Mouse (Mus musculus) midbrain, embryonic 10.5 days (tissue): Measurements from ENCODE around the gene Ppp1r16b. TPM values are rescaled to one million over a fixed set of nuclear protein-coding genes. Genes with fewer than 3 reads are reported as not detected.

Experiments used
- DNase-seq: peaks from one replicate; pipeline ENCODE4 v3.0.0-alpha.2; 2017; ENCODE audit warnings: low spot score
- H3K27ac ChIP-seq: fragments of 300-500 bp; sonication (generic); replicated peaks from 2 replicates; pipeline ENCODE4 v1.5.1; 2016; ENCODE audit warnings: mild to moderate bottlenecking
- H3K27me3 ChIP-seq: fragments of 300-500 bp; sonication (generic); 2 replicates; pipeline ENCODE4 v1.6.1; 2016; ENCODE audit warnings: low read depth, mild to moderate bottlenecking; ENCODE audit not compliant: poor library complexity, severe bottlenecking
- H3K36me3 ChIP-seq: fragments of 300-500 bp; sonication (generic); 2 replicates; pipeline ENCODE4 v1.6.1; 2016; ENCODE audit warnings: mild to moderate bottlenecking, moderate library complexity
- H3K4me1 ChIP-seq: fragments of 300-500 bp; sonication (generic); 2 replicates; pipeline ENCODE4 v1.6.1; 2016
- H3K4me3 ChIP-seq: fragments of 300-500 bp; sonication (generic); 2 replicates; pipeline ENCODE4 v1.5.1; 2016; ENCODE audit warnings: mild to moderate bottlenecking, moderate library complexity
- H3K9me3 ChIP-seq: fragments of 300-500 bp; sonication (generic); replicated peaks from 2 replicates; pipeline ENCODE4 v1.6.1; 2016; ENCODE audit warnings: mild to moderate bottlenecking
- WGBS: fragments of 180-500 bp; shearing (Covaris S2); methylation state at CpG from one replicate; pipeline ENCODE4 v1.1.7; 2016; 5-methylcytosine and 5-hydroxymethylcytosine counted together
- polyA plus RNA-seq: library from polyadenylated mRNA; unstranded; fragments of >200 nt; fragmentation: Nextera tagmentation; extraction: Ambion mirVana; gene quantifications from 2 replicates; pipeline ENCODE4 v1.2.1, GENCODE M21; 2016

Gene Ppp1r16b
- polyA plus RNA-seq, 1 experiment from 2014 or later: 3.7 TPM

- Histone ChIP-seq H3K36me3 (no peaks in the 10 kb centered on the region), H3K4me1 (peaks cover 13% of the 10 kb centered on the region), H3K27ac (no peak overlapping the region), H3K4me3 (no peak overlapping the region), H3K27me3 (no peaks in the 10 kb centered on the region), H3K9me3 (no peaks in the 10 kb centered on the region)
- WGBS: 55% methylated on average over 7 of the region's 7 CpGs
- no peak for DNase-seq
Observed at GRCm38 (mm10) chr2:158651159-158651908, 13.9 kb upstream of the Ppp1r16b start.

DNA sequence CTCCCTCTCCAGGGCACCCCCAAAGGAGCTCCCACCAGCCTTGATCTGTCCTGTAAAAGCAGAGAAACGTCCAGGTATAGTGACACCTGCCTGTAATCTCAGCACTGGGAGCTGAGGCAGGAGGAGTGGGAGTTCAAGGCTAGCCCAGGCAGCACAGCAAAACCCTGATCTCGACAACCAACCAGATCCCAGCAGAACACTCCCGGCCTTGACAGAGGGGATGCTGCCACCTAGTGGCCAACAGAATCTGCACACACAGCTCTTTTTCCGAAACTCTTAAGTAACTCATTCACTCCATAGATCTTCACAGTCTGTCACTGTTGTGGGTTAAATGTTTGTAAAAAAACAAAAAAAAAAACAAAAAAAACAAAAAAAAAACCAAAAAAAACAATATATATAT is 12.2 kb upstream of the Ppp1r16b start:
- Histone ChIP-seq H3K9me3 (no peaks in the 10 kb centered on the region), H3K27me3 (no peaks in the 10 kb centered on the region)
- WGBS: 7% methylated on average over 4 of the region's 4 CpGs

DNA sequence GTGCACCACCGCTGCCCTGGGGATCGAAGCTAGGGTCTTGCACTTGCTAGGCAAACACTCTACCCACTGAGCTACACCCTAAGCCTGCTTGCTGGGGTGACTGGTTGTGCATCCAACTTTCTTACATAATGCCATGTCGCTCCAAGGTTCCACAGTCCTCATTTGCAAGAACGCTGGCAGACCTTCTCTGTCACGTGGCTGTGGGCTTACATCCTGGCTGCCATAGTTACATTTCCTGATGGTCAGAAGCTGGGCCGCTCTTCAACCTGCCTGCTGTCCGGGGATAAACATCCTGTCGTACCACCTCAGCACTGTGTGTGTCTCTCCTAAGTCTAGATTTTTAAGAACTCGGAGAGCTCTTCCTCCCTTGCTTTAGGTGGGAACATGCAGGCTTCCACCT is 10.5 kb upstream of the Ppp1r16b start:
- DNase-seq: no peak
- Histone ChIP-seq H3K36me3 (no peaks in the 10 kb centered on the region), H3K4me3 (no peak overlapping the region), H3K27ac (no peak overlapping the region), H3K9me3 (no peaks in the 10 kb centered on the region), H3K27me3 (no peaks in the 10 kb centered on the region), H3K4me1 (peaks cover 18% of the 10 kb centered on the region)
- 82% methylated on average over 9 of the region's 9 CpGs for WGBS

More for the DNA sequence above, 12.2 kb upstream of the Ppp1r16b start:
- no peak overlapping the region for H3K4me3 ChIP-seq
- DNase-seq: peak; percentile 76
- H3K36me3 ChIP-seq: no peaks in the 10 kb centered on the region
- peaks cover 13% of the 10 kb centered on the region for H3K4me1 ChIP-seq
- no peak overlapping the region for H3K27ac ChIP-seq

- peaks cover 18% of the 10 kb centered on the region for H3K4me1 ChIP-seq
- no peak for DNase-seq
- H3K27ac ChIP-seq: no peak overlapping the region
- no peak overlapping the region for H3K4me3 ChIP-seq
- WGBS: 85% methylated on average over 4 of the region's 4 CpGs
- H3K36me3 ChIP-seq: no peaks in the 10 kb centered on the region
- no peaks in the 10 kb centered on the region for H3K9me3 ChIP-seq
- H3K27me3 ChIP-seq: no peaks in the 10 kb centered on the region
Observed at GRCm38 (mm10) chr2:158655806-158656205, 9.4 kb upstream of the Ppp1r16b start.

GRCm38 (mm10) chr2:158658822-158659221 is 6.4 kb upstream of the Ppp1r16b start:
- no peak overlapping the region; the same call in 1 of the 2 replicates for H3K27ac ChIP-seq
- WGBS: 73% methylated on average over 6 of the region's 6 CpGs
- H3K36me3 ChIP-seq: no peaks in the 10 kb centered on the region
- H3K27me3 ChIP-seq: no peaks in the 10 kb centered on the region
- DNase-seq: no peak
- 0 out of 2 replicates have a peak, but pooled peaks cover 4% of the 10 kb centered on the region for H3K4me1 ChIP-seq
- no peak overlapping the region for H3K4me3 ChIP-seq
- H3K9me3 ChIP-seq: no peaks in the 10 kb centered on the region

- Histone ChIP-seq H3K4me1 (0 out of 2 replicates have a peak, but pooled peaks cover 4% of the 10 kb centered on the region), H3K4me3 (no peak overlapping the region), H3K27me3 (no peaks in the 10 kb centered on the region), H3K27ac (no peak overlapping the region; the same call in 1 of the 2 replicates), H3K36me3 (no peaks in the 10 kb centered on the region), H3K9me3 (no peaks in the 10 kb centered on the region)
- no peak for DNase-seq
- 76% methylated on average over 3 of the region's 3 CpGs for WGBS
Observed at GRCm38 (mm10) chr2:158659346-158659745, 5.9 kb upstream of the Ppp1r16b start.

- Histone ChIP-seq H3K36me3 (no peaks in the 10 kb centered on the region), H3K9me3 (no peaks in the 10 kb centered on the region), H3K4me1 (peaks cover 62% of the 10 kb centered on the region), H3K27me3 (peaks cover 61% of the 10 kb centered on the region), H3K27ac (peak overlapping the region; percentile 80), H3K4me3 (peak overlapping the region; percentile 74; the same call in 1 of the 2 replicates)
- peak; percentile 33 for DNase-seq
- 24% methylated on average over 13 of the region's 13 CpGs for WGBS
Observed at GRCm38 (mm10) chr2:158666071-158666800, 1.0 kb downstream of the Ppp1r16b start.

DNA sequence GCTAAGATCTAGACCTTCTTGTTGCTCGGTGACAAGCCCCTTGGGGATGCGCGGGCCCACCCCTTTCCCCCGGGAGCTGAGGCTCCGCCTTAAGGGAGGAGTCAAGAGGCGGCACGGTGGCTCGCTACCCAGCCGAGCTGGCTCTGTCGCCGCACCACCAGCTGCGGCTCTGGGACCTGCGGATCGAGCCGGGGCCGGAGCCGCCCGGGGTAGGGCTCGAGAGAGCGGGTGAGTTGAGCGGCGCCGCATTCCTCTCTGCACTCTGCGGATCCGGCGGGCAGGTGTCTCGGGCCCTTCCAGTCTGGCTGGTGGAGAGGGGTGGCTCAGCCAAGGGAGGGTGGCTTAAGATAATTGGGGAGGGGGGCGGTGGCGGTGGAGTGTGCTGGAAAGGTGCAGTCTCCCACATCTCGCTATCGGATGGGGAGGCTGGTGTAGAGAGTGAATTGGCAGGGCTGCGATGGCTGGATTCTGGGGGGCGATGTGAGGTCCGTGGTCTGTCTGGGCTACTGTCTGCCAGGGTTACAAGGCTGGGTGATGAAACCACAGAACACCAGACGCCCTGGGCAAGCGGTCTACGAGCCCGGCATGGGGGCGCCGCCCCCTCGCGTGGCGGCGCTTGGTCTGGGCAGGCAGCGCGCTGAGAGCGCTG is 1.9 kb downstream of the Ppp1r16b start:
- peak overlapping the region; percentile 74 for H3K4me3 ChIP-seq
- H3K36me3 ChIP-seq: no peaks in the 10 kb centered on the region
- H3K27ac ChIP-seq: peak overlapping the region; percentile 80
- DNase-seq: peak; percentile 80
- H3K27me3 ChIP-seq: peaks cover 65% of the 10 kb centered on the region
- peaks cover 62% of the 10 kb centered on the region for H3K4me1 ChIP-seq
- H3K9me3 ChIP-seq: no peaks in the 10 kb centered on the region
- WGBS: under 1% methylated on average over 46 of the region's 47 CpGs

DNA sequence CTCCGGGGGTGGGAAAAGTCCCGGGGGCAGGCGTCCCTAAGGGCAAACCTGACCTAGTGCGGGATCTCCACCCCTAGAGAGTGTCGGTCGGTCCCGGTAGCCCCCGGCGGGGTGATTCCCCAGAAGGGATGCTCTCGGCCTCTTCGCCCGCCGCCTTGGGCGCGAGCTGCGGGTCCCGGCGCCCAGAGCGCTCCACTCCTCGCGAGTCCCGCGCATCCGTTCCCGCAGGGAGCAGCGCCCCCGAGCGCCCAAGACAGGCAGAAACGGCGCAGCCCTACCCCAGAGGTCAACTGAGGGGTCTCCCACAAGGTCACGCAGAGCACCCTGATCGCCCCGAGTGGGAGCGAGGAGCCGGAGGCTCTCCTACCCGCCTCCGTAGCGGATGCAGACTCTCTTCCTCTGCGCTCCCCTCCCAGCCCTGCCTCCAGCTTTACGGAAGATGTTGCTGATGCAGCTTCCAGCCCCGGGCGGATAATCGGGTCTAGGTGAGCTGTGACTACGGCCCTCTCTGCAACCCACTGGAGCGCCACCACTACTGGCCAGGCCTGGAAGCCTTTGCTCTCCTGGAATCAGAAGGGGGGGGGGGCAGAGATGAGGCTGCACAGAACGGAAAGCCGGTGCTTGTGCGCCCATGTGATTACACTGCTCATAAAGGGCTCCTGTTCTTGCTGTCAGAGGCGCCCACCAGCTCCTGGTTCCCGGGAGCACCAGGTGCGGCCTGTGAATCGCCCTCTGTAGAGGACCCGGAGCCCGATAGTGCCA is 2.7 kb downstream of the Ppp1r16b start:
- Histone ChIP-seq H3K9me3 (no peaks in the 10 kb centered on the region), H3K4me3 (peak overlapping the region; percentile 74), H3K27me3 (peaks cover 65% of the 10 kb centered on the region), H3K36me3 (no peaks in the 10 kb centered on the region), H3K27ac (peak overlapping the region; percentile 80), H3K4me1 (peaks cover 65% of the 10 kb centered on the region)
- under 1% methylated on average over 54 of the region's 54 CpGs for WGBS
- DNase-seq: peak; percentile 70

- Histone ChIP-seq H3K4me1 (peaks cover 72% of the 10 kb centered on the region), H3K27me3 (peaks cover 65% of the 10 kb centered on the region), H3K4me3 (peak overlapping the region; percentile 74), H3K9me3 (no peaks in the 10 kb centered on the region), H3K27ac (peak overlapping the region; percentile 80), H3K36me3 (no peaks in the 10 kb centered on the region)
- 8% methylated on average over 23 of the region's 23 CpGs for WGBS
- no peak for DNase-seq
Observed at GRCm38 (mm10) chr2:158668433-158669010, 3.3 kb downstream of the Ppp1r16b start.

DNA sequence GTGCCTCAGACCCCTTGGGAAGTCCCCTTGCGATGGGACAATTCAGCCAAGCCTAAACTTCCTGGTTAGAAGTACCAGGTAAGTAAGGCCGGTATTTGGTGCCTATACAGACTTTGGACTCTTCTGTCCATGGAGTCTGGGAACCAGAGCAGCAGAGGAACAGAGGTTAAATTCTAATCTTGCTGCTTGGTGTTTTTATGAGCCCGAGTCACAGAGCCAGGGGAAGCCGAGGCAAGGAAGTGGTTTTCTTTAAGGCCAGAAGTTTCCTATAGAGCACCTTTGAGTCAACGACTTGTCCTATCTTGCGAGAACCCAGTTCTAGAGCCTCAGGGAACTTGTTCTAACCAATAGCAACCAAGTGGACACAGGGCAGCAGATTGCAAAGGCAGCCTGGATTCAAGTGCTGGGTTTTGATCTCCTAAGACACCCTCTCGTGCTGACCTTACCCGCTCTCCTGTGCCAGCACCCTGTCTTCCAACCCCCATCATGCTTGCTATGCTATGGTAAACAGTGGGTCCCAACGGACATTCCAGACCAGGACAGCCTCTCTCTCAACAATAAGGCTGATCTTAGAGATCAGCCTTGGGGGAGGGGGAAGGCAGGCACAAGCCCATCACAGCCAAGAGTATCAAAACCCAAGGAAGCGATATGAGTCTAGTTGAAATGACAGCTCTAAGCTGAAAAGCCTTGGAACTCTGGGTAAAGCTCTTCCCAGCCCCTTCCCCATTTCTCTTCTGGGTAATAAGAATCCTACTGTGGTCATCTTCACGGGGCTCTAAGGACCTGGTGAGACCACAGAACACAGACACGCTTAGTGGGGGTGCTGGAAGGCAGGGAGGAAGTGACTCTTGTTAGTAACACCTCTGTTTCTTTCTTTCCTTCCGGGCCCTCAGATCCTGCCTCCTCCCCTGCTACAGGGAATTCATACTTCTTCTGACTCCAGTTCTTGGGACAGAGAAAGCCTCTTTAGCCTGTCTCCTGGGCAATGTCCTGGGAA is 4.3 kb downstream of the Ppp1r16b start:
- Histone ChIP-seq H3K36me3 (no peaks in the 10 kb centered on the region), H3K4me1 (peaks cover 77% of the 10 kb centered on the region), H3K9me3 (no peaks in the 10 kb centered on the region), H3K27ac (peak overlapping the region; percentile 28), H3K27me3 (peaks cover 65% of the 10 kb centered on the region), H3K4me3 (no peak overlapping the region)
- WGBS: 59% methylated on average over 13 of the region's 13 CpGs
- no peak for DNase-seq
